Mouse (Mus musculus) cerebellum, adult 11-12 months (tissue): Measurements from ENCODE around the gene Zfp869.
"Not testable (repeated sequence)": the region's sequence is repeated elsewhere in the genome, so short reads cannot be mapped to it uniquely, and the experiment has no call there.

Source experiments
- DNase-seq: peaks from one replicate; pipeline ENCODE4 v3.0.0; 2022

Gene Zfp869

DNA sequence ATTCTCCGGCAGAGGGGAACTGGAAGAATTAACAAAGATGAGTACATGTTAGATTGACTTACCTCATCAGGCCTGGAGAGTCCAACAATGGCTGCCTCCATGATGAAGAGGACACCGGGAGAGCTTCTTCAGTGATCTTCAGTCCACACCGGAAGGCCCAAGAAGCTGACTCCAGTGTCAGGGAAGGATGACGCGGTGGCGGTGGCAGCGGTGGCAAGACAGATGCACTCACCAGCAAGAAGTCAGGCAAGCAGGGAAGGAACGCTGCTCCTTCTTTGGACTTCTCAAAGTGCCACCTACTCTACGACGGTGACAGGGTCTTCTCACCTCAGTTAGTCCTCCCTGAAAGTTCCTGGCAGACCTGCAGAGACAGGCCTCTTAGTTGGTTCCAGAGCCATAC, at the start of gene Zfp869:
Gene Zfp869 (minus strand): TSS at position 101 of the 400 bp plus-strand sequence.
- not testable (repeated sequence) for DNase-seq

DNA sequence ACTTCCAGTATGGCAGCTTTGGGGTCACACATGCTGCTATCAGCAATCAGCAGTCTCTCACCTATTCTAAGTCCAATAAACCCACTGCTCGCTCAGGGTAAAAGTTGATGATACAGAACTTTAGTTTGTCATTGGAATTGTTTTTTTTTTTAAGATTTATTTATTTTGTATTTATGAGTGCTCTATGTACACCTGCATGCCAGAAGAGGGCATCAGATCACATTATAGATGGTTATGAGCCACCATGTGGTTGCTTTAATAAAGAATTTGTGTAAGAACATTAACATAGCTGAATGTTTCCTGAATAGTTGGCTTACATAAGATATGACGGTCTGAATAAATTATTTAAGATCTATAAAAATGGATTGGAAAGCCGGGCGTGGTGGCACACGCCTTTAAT, 47.8 kb upstream of the Zfp869 start:
- no peak for DNase-seq

DNA sequence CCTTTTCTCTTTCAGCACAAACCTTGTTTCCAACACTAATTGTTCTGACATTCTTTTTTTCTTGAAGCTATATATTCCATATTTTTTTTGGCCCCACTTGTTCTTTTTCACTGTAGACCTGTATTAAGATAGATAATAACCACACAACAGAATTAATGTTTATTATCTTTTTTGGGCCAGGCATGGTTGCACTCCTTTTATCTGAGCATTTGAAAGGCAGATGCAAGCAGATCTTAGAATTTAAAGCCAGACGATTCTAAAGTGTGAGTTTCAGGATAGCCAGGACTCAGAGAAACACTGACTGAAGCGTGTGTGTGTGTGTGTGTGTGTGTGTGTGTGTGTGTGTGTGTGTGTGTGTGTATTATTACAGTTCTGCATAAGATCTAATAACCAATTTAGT, 41.9 kb upstream of the Zfp869 start:
- no peak for DNase-seq

DNA sequence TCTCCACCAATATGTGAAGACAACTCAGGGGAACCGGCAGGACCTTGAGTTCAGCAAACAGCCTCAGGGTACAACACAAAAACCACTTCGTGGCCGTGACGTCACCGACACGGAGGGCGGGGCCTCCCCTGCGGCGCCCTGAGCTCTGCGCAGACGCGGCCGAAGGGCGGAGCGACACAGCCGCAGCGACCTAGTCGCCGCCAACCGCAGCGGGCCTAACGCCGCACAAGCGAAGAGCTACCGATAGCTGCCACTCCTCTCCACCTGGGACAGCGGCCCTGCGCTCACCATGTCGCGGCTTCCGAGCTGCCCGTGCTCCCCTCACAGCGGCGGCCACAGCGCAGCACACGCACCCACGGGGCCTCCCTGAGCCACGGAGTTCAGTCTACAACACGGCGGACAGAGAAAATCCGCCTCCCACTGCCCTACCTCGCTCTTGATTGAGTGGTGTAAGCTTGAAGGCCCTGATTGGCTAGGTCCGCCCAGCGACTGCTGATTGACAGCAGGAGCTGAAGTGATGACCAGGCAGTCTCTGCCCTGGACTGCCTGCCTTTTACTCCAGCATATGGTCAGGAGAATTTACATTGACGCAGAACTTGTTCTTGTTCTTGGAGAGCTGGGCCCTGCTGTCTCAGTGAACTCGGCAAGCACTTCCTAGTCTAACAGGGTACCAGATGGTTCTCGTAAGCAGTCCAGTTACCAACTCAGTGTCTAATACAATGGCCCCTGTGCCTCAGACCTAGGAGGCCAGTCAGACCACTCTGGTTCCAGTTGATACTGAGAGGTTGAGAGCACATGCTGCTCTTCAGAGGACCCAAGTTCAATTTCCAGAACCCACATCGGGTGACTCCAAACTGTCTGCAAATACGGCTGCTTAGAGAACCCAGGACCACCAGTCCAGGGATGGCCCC, 39.3 kb upstream of the Zfp869 start, which contains the start of gene Zfp963:
Gene Zfp963 (minus strand): TSS at position 427 of the 911 bp plus-strand sequence.
- DNase-seq = peak; percentile 95

DNA sequence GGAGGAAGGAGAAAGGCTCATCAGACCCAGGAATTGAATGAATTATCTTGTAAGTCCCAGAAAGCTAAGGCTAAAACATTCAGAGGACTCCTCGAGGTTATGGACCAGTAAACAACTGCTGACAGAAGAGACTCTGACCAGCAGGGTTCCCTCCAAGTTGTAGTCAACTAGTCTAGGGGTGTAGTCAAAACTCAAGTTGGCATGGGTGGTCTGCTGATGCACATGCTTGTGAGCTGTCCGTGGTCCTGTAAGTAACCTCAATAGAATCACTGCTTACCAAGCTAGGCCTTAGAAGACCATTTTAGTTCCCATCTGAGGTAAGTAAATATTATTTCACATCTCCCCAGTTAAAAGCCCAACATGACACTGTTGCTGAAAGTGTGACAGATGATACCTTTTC, 30.7 kb upstream of the Zfp869 start:
- DNase-seq = no peak

- no peak for DNase-seq
These were observed 30.2 kb upstream of the Zfp869 start for GRCm38 (mm10) chr8:69740763-69741162.

DNA sequence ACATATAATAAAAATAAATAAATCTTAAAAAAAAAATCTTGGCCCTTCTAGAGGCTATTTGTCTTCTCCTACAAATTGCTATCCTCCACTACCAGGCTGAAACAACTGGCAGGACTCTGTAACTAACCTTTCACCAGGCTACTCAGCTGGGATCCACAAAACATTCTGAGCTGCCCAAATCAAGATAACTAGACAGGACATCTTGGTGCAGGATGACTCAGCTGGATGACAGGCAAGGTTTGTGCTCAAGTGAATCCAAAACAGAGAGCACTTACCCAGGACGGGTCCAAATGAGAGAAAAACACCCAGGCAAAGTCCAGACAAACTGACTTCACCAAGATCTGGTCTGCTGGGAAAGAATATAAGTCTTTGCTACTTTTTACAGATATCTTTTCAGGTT, 25.0 kb upstream of the Zfp869 start:
- no peak for DNase-seq

DNA sequence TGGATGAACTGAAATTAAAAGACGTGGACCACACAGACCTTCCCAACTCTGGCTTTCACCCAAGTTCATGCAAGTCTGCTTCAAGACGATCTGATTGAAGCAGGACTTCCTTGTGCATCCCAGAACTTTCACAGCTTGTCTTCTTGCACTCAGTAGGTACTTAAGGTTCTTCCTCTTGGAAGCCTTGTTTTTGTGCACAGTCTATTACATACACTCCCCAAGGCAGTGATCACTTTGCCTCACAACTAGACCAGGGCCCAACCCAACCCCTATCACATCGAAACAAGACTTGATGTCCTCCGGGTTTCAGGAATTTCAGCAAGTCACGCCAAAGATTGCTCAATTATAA, 6.7 kb upstream of the Zfp869 start:
- no peak for DNase-seq

DNA sequence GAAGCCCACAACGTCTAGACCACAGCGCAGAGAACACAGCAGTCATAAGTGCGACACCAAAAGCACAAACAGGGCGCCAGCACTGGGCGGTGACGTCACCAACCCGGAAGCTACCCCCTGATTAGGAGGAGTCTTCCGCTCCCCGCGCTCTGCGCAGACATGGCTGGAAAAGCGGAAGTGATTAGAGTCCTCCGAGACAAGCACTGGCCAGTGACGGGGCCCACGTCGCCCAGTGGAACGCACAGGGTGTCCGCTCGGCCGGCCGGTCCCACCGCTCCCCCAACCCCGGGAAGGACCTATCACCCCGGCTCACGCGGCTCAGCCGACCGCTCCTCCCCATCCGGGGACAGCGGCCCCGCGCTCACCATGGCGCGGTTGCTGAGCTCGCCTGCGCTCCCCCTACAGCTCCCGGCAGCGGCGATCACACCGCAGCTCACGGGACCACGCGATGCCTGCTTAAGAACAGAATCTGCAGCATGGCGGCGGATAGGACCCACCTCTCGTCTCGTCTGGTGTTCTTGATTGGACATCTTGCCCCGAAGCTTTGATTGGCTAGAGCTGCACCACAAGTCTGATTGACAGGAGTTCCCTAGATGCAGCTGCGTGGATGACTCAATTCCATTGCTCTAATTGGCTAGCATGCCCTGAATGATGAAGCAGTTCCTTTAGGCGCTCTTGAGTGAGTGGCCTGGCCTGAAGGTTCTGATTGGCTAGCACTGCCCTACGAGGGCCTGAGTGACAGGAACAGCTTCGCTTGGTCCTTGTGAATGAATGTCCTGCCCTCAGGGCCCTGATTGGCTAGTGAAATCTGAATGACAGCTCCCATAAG, 6.1 kb upstream of the Zfp869 start:
- peak; percentile 99 for DNase-seq

DNA sequence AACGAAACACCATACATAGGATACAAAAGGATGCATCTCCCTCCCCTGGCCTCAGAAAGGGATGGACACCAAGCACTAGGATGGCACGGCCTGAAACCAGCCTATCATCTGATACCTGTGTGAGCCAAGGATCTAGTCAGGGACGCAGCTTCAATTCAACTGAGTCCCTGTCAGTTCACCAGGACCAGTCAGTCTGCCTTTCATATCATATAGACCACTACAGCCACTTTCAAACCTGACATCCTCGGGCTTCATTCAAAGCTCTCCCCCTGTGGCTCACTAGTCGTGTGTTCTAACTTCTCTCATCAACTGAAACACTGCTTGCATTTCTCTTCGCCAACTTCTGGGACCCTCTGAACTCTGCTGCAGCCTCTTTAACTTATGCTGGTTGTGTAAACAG, 4.8 kb upstream of the Zfp869 start:
- DNase-seq = peak; percentile 22

- DNase-seq = no peak
These were observed 3.0 kb upstream of the Zfp869 start for GRCm38 (mm10) chr8:69713516-69713915.

GRCm38 (mm10) chr8:69701810-69702209, 8.7 kb downstream of the Zfp869 start:
- no peak for DNase-seq

- DNase-seq = not testable (repeated sequence)
These were observed 45.5 kb downstream of the Zfp869 start for GRCm38 (mm10) chr8:69665051-69665450.

DNA sequence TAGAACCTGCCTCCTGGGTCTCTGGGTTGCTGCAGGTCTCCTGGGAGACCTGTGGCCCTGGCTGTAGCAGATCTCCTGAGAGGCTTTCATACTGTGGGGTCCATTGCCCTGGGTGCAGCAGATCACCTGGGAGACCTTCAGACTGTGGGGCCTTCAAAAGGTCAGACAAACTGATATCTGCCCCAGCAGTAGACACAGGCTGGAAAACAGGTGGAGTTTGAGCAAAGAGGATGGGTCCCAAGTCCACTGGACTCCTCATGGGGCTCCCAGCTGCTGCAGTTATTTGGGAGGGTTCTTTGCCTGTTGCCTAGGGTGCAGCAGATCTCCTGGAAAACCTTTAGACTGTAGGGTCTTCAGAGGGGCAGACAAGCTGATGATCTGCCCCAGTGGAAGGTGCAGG, 49.2 kb downstream of the Zfp869 start:
- no peak for DNase-seq
